Mouse (Mus musculus): ENCODE data around the gene Haus7. TPM values are rescaled to one million over a fixed set of nuclear protein-coding genes. Genes with fewer than 3 reads are reported as not detected.
"Not testable (repeated sequence)": the region's sequence is repeated elsewhere in the genome, so short reads cannot be mapped to it uniquely, and the experiment has no call there.

Gene Haus7
- polyA plus RNA-seq, 1 experiment = 8.6 TPM

GRCm38 (mm10) chrX:73432850-73433249 lies 26.0 kb downstream of the Haus7 start:
- Histone ChIP-seq H3K4me1 (ENCODE audit: control insufficient read depth, insufficient read depth, insufficient read length) (no peaks in the 10 kb centered on the region), H3K27me3 (ENCODE audit: control insufficient read depth, insufficient read depth, low read length) (no peaks in the 10 kb centered on the region), H3K4me3 (ENCODE audit: extremely low read depth, insufficient read depth, insufficient read length) (no peak overlapping the region), H3K27ac (ENCODE audit: insufficient read depth, low read length) (no peak overlapping the region), H3K36me3 (ENCODE audit: control insufficient read depth, insufficient read depth, low read length) (peaks cover 1% of the 10 kb centered on the region; the same call in 1 of the 2 replicates)
- 77% methylated on average over 5 of the region's 5 CpGs for WGBS
- TF ChIP-seq CTCF (IDR thresholded peaks at IDR 0.05; ENCODE audit: extremely low read depth, insufficient read depth, insufficient read length, insufficient replicate concordance) (no peak), POLR2A (IDR thresholded peaks at IDR 0.05; ENCODE audit: low read depth, low read length) (no peak)
- no peak for DNase-seq (ENCODE audit: low read depth in 1 of 2, low spot score in 2 of 2)

GRCm38 (mm10) chrX:73430036-73430435 lies 28.8 kb downstream of the Haus7 start:
- Histone ChIP-seq H3K4me3 (ENCODE audit: extremely low read depth, insufficient read depth, insufficient read length) (no peak overlapping the region), H3K27me3 (ENCODE audit: control insufficient read depth, insufficient read depth, low read length) (no peaks in the 10 kb centered on the region), H3K36me3 (ENCODE audit: control insufficient read depth, insufficient read depth, low read length) (no peaks in the 10 kb centered on the region), H3K27ac (ENCODE audit: insufficient read depth, low read length) (no peak overlapping the region), H3K4me1 (ENCODE audit: control insufficient read depth, insufficient read depth, insufficient read length) (no peaks in the 10 kb centered on the region)
- no peak for TF ChIP-seq CTCF (IDR thresholded peaks at IDR 0.05; ENCODE audit: extremely low read depth, insufficient read depth, insufficient read length, insufficient replicate concordance)
- no peak for TF ChIP-seq POLR2A (IDR thresholded peaks at IDR 0.05; ENCODE audit: low read depth, low read length)
- WGBS = 87% methylated on average over 2 of the region's 2 CpGs
- no peak for DNase-seq (ENCODE audit: low read depth in 1 of 2, low spot score in 2 of 2)

- no peaks in the 10 kb centered on the region for H3K36me3 ChIP-seq (ENCODE audit: control insufficient read depth, insufficient read depth, low read length)
- WGBS = 13% methylated on average over 1 of the region's 1 CpGs
- H3K4me3 ChIP-seq (ENCODE audit: extremely low read depth, insufficient read depth, insufficient read length) = no peak overlapping the region
- TF ChIP-seq POLR2A (IDR thresholded peaks at IDR 0.05; ENCODE audit: low read depth, low read length) (no peak), CTCF (IDR thresholded peaks at IDR 0.05; ENCODE audit: extremely low read depth, insufficient read depth, insufficient read length, insufficient replicate concordance) (no peak)
- no peaks in the 10 kb centered on the region for H3K4me1 ChIP-seq (ENCODE audit: control insufficient read depth, insufficient read depth, insufficient read length)
- no peaks in the 10 kb centered on the region for H3K27me3 ChIP-seq (ENCODE audit: control insufficient read depth, insufficient read depth, low read length)
- H3K27ac ChIP-seq (ENCODE audit: insufficient read depth, low read length) = no peak overlapping the region
- DNase-seq (ENCODE audit: low read depth in 1 of 2, low spot score in 2 of 2) = no peak
Measured at GRCm38 (mm10) chrX:73412767-73413166, 46.1 kb downstream of the Haus7 start.

- Histone ChIP-seq H3K27ac (ENCODE audit: insufficient read depth, low read length) (no peak within 1 kb of the TSS), H3K27me3 (ENCODE audit: control insufficient read depth, insufficient read depth, low read length) (no peaks in the 10 kb centered on the region), H3K4me1 (ENCODE audit: control insufficient read depth, insufficient read depth, insufficient read length) (no peaks in the 10 kb centered on the region), H3K4me3 (ENCODE audit: extremely low read depth, insufficient read depth, insufficient read length) (no peak within 1 kb of the TSS), H3K36me3 (ENCODE audit: control insufficient read depth, insufficient read depth, low read length) (no peaks in the 10 kb centered on the region)
- WGBS = 24% methylated on average over 20 of the region's 20 CpGs
- no peak for DNase-seq (ENCODE audit: low read depth in 1 of 2, low spot score in 2 of 2)
- TF ChIP-seq POLR2A (IDR thresholded peaks at IDR 0.05; ENCODE audit: low read depth, low read length) = no peak
- no peak for TF ChIP-seq CTCF (IDR thresholded peaks at IDR 0.05; ENCODE audit: extremely low read depth, insufficient read depth, insufficient read length, insufficient replicate concordance)
Measured at GRCm38 (mm10) chrX:73410880-73411517, 47.8 kb downstream of the Haus7 start, which contains the start of gene Zfp92. Gene Zfp92, plus strand, starts transcription at chrX:73411096.

GRCm38 (mm10) chrX:73401616-73402015 lies 57.2 kb downstream of the Haus7 start:
- Histone ChIP-seq H3K27me3 (ENCODE audit: control insufficient read depth, insufficient read depth, low read length) (no peaks in the 10 kb centered on the region), H3K4me3 (ENCODE audit: extremely low read depth, insufficient read depth, insufficient read length) (no peak overlapping the region), H3K4me1 (ENCODE audit: control insufficient read depth, insufficient read depth, insufficient read length) (no peaks in the 10 kb centered on the region), H3K27ac (ENCODE audit: insufficient read depth, low read length) (no peak overlapping the region), H3K36me3 (ENCODE audit: control insufficient read depth, insufficient read depth, low read length) (no peaks in the 10 kb centered on the region)
- TF ChIP-seq POLR2A (IDR thresholded peaks at IDR 0.05; ENCODE audit: low read depth, low read length) (no peak), CTCF (IDR thresholded peaks at IDR 0.05; ENCODE audit: extremely low read depth, insufficient read depth, insufficient read length, insufficient replicate concordance) (no peak)
- WGBS = 93% methylated on average over 12 of the region's 12 CpGs
- no peak for DNase-seq (ENCODE audit: low read depth in 1 of 2, low spot score in 2 of 2)

GRCm38 (mm10) chrX:73400951-73401350 lies 57.9 kb downstream of the Haus7 start:
- TF ChIP-seq POLR2A (IDR thresholded peaks at IDR 0.05; ENCODE audit: low read depth, low read length) (no peak), CTCF (IDR thresholded peaks at IDR 0.05; ENCODE audit: extremely low read depth, insufficient read depth, insufficient read length, insufficient replicate concordance) (no peak)
- Histone ChIP-seq H3K27ac (ENCODE audit: insufficient read depth, low read length) (no peak overlapping the region), H3K4me3 (ENCODE audit: extremely low read depth, insufficient read depth, insufficient read length) (no peak overlapping the region), H3K36me3 (ENCODE audit: control insufficient read depth, insufficient read depth, low read length) (no peaks in the 10 kb centered on the region), H3K4me1 (ENCODE audit: control insufficient read depth, insufficient read depth, insufficient read length) (no peaks in the 10 kb centered on the region), H3K27me3 (ENCODE audit: control insufficient read depth, insufficient read depth, low read length) (no peaks in the 10 kb centered on the region)
- WGBS = 89% methylated on average over 18 of the region's 20 CpGs
- DNase-seq (ENCODE audit: low read depth in 1 of 2, low spot score in 2 of 2) = no peak

GRCm38 (mm10) chrX:73398636-73399035 lies 60.2 kb downstream of the Haus7 start, which contains the start of gene Gm18336:
Gene Gm18336, minus strand, starts transcription at chrX:73398736.
- DNase-seq (ENCODE audit: low read depth in 1 of 2, low spot score in 2 of 2); H3K36me3 ChIP-seq (ENCODE audit: control insufficient read depth, insufficient read depth, low read length); H3K27me3 ChIP-seq (ENCODE audit: control insufficient read depth, insufficient read depth, low read length); H3K4me1 ChIP-seq (ENCODE audit: control insufficient read depth, insufficient read depth, insufficient read length); H3K4me3 ChIP-seq (ENCODE audit: extremely low read depth, insufficient read depth, insufficient read length); H3K27ac ChIP-seq (ENCODE audit: insufficient read depth, low read length): not testable (repeated sequence)
- WGBS = 86% methylated on average over 2 of the region's 2 CpGs
